Mouse (Mus musculus) frontal cortex, postnatal 36 days (tissue): ENCODE results near the gene Ppan.

Experiments
- DNase-seq, 2 experiments: peaks; one replicate each; pipeline ENCODE4 v3.0.0; 2022; ENCODE audit warnings: low spot score in 2 of 2

Gene Ppan

GRCm38 (mm10) chr9:20887704-20888385, at the start of gene Ppan:
Gene Ppan (plus strand): TSS chr9:20888175.
- DNase-seq = peak; percentile 95 to 97

- no peak for DNase-seq
These were observed 49.0 kb upstream of the Ppan start for GRCm38 (mm10) chr9:20838931-20839330.

DNA sequence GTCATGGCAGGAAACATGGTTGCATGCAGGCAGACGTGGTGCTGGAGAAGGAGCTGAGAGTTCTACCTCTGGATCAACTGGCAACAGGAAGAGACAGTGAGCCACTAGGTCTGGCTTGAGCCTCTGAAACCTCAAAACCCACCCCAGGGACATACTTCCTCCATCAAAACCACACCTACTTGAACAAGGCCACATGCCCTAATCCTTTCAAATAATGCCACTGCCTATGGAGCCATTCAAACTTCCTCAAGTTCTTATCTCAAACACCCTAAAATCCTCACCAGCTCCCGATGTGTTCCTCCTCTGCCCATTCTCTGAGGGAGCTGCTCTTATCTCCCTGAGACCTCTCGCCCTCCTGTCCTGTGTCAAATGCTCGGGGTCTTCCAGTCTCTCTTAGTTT, 45.8 kb upstream of the Ppan start:
- DNase-seq = no peak

DNA sequence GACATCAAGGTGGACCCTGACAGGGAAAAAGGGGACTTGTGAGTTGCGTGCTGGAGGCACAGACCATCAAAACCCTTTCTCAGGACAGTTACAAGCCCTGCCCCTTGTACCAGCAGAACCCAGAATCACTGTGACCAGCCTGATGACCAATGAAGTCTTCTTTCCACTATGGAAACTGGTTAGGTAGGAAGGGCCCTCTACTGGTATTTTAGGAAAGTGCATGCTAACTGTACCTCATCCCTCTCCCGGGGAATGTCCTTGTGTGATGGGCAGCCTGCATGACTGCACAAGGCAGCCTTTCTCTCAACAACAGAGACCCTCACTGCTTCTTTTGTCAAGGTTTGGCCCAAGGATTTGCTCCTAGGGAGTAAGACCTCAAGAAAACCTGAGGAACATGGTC, 45.3 kb upstream of the Ppan start:
- no peak for DNase-seq

DNA sequence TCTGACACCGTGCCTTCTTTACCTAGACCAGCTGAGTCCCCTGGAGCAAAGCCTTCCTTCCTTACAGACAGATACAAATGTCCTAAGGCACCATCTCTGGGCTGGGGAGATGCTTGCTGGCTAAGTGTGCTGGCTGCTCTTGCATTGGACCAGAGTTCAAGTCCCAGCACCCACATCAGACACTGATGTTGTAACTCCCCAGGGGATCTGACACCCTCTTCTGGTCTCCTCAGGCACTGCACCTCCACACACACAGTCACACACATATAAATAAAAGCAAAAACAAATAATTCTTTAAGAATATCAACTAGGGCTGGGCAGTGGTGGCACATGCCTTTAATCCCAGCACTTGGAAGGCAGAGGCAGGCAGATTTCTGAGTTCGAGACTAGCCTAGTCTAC, 37.8 kb upstream of the Ppan start:
- no peak for DNase-seq

GRCm38 (mm10) chr9:20857131-20857530, 30.8 kb upstream of the Ppan start:
- no peak for DNase-seq

DNA sequence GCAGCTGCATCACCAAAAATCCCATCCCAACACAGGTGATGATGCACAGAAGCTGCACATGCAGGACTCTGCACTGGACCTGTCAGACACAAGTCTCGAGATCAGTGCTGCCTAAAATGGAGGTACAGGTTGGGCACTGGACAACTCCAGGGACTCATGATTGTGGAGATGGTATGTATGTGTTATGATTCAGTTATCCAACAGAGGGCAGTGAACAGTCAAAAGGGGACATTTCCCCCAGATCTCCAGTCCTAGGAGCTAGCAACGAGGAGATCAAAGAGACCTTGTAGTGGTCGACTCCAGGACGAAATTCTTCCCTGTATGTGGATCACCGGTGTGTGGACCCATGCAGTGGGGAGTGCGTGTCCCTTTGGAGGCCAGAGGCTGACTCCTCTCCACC, 28.0 kb upstream of the Ppan start:
- no peak for DNase-seq

- no peak for DNase-seq
These were observed 26.2 kb upstream of the Ppan start for GRCm38 (mm10) chr9:20861821-20862220.

DNA sequence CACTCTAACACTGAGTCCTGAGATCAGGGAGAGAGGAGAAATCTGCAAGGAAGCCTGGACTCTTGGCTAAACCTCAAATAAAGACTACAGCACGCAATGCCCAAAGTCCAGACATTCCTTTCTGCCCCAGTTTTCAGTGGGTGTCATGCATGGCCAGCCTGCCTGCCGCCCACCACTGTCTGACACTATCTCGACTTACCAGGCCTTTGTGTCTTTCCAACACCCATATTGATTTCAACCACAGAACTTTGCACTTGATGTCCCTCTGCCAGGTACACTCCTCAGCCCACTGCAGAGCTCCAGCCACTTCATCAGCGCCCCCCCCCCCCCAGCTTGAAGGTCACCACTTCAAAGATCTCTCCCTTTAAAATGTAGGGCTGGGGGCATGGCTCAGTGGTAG, 25.8 kb upstream of the Ppan start:
- no peak for DNase-seq

GRCm38 (mm10) chr9:20866879-20867278, 21.1 kb upstream of the Ppan start:
- no peak for DNase-seq

- peak; percentile 78 to 79 for DNase-seq
These were observed 19.4 kb upstream of the Ppan start, which contains the start of gene A230050P20Rik for GRCm38 (mm10) chr9:20868448-20869001. Gene A230050P20Rik (plus strand): TSS chr9:20868642.

DNA sequence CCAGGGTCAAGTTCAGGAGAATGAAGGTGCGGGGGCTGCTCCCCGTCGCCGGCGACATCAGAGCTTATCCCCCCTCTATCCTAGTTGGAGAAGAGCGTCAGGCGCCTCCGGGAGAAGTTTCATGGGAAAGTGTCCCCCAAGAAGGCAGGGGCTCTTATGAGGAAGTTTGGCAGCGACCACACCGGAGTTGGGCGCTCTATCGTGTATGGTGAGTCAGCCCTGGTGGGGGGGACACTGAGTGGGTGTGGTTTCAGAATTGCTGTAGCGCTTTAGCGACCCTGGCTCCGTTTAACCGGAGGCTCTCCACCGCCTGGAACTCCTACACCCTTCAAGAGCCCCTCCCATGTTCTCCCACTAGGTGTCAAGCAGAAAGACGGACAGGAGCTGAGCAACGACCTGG, 18.7 kb upstream of the Ppan start:
- no peak for DNase-seq

GRCm38 (mm10) chr9:20870211-20871173, 17.5 kb upstream of the Ppan start:
- no peak for DNase-seq

- no peak for DNase-seq
These were observed 15.0 kb upstream of the Ppan start for GRCm38 (mm10) chr9:20872991-20873390.

DNA sequence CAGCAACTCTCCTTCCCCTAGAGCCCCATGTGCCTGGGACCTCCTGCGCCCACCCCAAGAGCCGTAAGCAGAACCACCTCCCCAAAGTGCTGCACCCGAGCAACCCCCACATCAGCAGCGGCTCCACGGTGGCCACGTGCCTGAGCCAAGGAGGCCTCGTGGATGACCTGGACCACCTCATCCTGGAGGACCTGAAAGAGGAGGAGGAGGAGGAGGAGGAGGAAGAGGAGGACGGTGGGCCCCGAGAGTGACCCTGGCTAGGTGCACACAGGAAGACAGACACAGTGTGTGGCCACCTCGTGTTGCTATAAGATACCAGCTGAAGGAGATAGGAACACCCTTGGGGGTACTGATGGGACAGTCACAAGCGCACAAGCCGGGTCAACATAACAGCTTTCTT, 14.5 kb upstream of the Ppan start:
- no peak for DNase-seq

- peak in 1 of 2 experiments; percentile 74 for DNase-seq
These were observed 12.8 kb upstream of the Ppan start for GRCm38 (mm10) chr9:20875021-20875790.

- no peak for DNase-seq
These were observed 11.5 kb upstream of the Ppan start for GRCm38 (mm10) chr9:20876318-20877117.

DNA sequence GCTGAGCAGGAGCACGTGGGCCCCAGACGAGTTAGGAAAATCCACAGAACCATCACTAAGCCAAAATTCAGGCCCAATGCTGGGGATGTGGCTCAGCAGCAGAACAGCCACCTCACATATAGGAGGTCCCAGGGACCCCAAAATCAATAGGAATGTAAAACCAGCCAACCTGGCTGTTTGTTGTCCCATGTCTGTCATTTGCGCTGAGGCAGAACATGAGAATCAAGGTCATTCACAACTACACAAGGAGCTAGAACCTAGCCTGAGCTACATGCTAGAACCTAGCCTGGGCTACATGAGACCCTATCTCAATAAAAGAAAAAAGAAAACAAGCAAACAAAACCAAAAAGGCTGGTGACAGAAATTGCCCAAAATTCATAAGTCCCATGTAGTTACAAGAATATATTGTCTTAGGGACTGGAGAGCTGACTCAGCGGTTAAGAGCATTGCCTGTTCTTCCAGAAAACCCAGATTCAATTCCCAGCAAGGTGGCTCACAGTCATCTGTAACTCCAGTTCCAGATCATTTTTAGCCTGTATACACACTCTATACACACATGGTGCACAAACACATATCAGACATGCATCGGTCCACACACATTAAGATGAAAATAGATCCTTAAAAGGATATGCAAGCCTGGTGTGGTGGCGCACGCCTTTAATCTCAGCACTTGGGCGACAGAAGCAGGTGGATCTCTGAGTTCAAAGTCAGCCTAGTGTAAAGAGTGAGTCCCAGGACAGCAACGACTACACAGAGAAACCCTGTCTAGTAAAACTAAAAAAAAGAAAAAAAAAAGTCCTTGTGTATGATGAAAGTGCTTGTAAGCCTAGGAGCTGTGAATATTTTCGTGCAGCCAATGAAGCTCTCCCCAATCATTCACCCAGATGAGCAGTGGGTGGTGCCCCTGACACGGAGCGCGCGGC, 10.6 kb upstream of the Ppan start:
- no peak for DNase-seq

- peak; percentile 99 to 100 for DNase-seq
These were observed 9.8 kb upstream of the Ppan start for GRCm38 (mm10) chr9:20878041-20878709.
